Mouse (Mus musculus): ENCODE measurements at regions not wholly inside any gene's neighbourhood (a gene's known extent, or its start where the extent isn't known, plus 50 kb on each side); places are given as distances from the start of the nearest gene placed in this dataset.
A peak's percentile ranks its signal among the peaks of the same experiment; 100 is the strongest.

DNA sequence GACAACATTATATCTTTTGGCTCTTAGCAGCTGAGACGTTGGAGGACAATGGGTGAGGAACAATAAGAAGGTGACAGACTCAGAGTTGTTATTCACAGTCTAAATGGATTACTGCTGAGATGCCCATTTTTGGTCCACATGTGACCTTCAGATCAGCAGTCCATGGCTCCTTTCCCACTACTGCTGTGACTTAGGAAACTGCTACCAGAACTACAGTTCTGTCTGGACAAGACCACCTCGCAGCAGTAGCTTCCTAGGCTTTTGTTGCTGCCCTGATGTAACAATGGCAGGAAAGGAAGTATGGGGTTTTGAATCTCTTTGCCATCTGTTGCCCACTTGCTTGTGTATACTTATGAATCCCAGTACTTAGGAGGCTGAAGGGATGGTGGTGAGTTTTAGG lies 135.6 kb upstream of the Pls3 start:
- H3K4me2 ChIP-seq (ENCODE audit: low read length): no peak overlapping the region
- ATAC-seq (replicated peaks; ENCODE audit: low FRiP score, low read depth) (no peak), DNase-seq (ENCODE audit: low spot score) (no peak)
- H3K4me1 ChIP-seq (replicated peaks; ENCODE audit: insufficient read depth, low read length): no peaks in the 10 kb centered on the region
- no peaks in the 10 kb centered on the region for H3K27me3 ChIP-seq (ENCODE audit: insufficient read depth, low read length)
- H3K4me3 ChIP-seq (replicated peaks; ENCODE audit: low read depth, low read length): no peak overlapping the region
- WGBS: 73% methylated on average over 2 of the region's 2 CpGs
- no peaks in the 10 kb centered on the region for H3K9me3 ChIP-seq (replicated peaks; ENCODE audit: low read length)
- no peak overlapping the region for H3K9ac ChIP-seq (ENCODE audit: low read depth, low read length)
- H3K27ac ChIP-seq: no peak overlapping the region
- no peak for TF ChIP-seq CTCF (IDR thresholded peaks at IDR 0.05; ENCODE audit: low read depth)
- no peaks in the 10 kb centered on the region for H3K36me3 ChIP-seq (ENCODE audit: insufficient read depth, low read length)

DNA sequence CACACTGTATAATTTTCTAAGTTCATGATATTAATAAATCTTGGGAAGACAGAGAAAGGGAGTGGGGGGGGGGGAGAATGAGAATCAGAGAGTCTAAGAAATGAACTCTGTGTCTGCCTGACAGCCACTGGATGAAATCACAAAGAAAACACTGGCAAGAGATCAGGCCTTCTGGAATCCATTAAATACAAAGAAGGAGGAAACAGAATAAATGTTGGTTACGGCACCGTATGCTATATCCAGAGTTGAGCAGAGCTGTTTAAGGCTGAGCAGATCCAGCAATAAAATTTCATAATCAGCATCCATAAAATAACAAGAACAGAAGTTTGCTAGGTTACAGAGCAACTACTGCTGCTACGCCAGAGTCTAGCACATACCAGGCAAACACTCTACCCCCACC lies 103.6 kb upstream of the Pls3 start:
- Histone ChIP-seq H3K9ac (ENCODE audit: low read depth, low read length) (no peak overlapping the region), H3K4me3 (replicated peaks; ENCODE audit: low read depth, low read length) (no peak overlapping the region), H3K4me2 (ENCODE audit: low read length) (no peak overlapping the region), H3K9me3 (replicated peaks; ENCODE audit: low read length) (no peaks in the 10 kb centered on the region), H3K27me3 (ENCODE audit: insufficient read depth, low read length) (no peaks in the 10 kb centered on the region), H3K4me1 (replicated peaks; ENCODE audit: insufficient read depth, low read length) (no peaks in the 10 kb centered on the region), H3K36me3 (ENCODE audit: insufficient read depth, low read length) (no peaks in the 10 kb centered on the region), H3K27ac (no peak overlapping the region)
- no peak for ATAC-seq (replicated peaks; ENCODE audit: low FRiP score, low read depth)
- TF ChIP-seq CTCF (IDR thresholded peaks at IDR 0.05; ENCODE audit: low read depth): no peak
- DNase-seq (ENCODE audit: low spot score): peak; percentile 66
- 49% methylated on average over 3 of the region's 3 CpGs for WGBS

DNA sequence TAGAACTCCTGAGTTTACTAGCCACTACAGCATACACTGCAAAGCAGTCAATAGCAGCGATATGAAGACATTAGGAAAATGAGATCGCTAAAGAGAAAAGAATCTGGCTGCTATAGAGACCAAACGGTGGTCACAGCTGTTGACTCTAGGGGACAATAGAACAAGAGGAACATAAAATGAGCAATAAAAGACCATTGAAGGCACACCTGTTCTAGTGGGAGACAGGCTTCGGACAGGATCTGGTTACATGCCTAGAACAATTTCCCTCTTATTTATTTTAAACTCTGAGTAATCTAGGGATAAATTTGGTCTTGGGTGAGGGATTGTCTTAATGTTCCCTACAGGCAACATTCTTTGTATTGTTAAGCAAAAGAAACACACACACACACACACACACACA lies 99.7 kb upstream of the Pls3 start:
- WGBS: 51% methylated on average over 4 of the region's 4 CpGs
- ATAC-seq (replicated peaks; ENCODE audit: low FRiP score, low read depth) (no peak), DNase-seq (ENCODE audit: low spot score) (peak; percentile 0)
- no peak overlapping the region for H3K4me2 ChIP-seq (ENCODE audit: low read length)
- H3K27me3 ChIP-seq (ENCODE audit: insufficient read depth, low read length): no peaks in the 10 kb centered on the region
- no peaks in the 10 kb centered on the region for H3K4me1 ChIP-seq (replicated peaks; ENCODE audit: insufficient read depth, low read length)
- no peak for TF ChIP-seq CTCF (IDR thresholded peaks at IDR 0.05; ENCODE audit: low read depth)
- no peak overlapping the region for H3K4me3 ChIP-seq (replicated peaks; ENCODE audit: low read depth, low read length)
- H3K9ac ChIP-seq (ENCODE audit: low read depth, low read length): no peak overlapping the region
- no peaks in the 10 kb centered on the region for H3K9me3 ChIP-seq (replicated peaks; ENCODE audit: low read length)
- no peak overlapping the region for H3K27ac ChIP-seq
- no peaks in the 10 kb centered on the region for H3K36me3 ChIP-seq (ENCODE audit: insufficient read depth, low read length)

DNA sequence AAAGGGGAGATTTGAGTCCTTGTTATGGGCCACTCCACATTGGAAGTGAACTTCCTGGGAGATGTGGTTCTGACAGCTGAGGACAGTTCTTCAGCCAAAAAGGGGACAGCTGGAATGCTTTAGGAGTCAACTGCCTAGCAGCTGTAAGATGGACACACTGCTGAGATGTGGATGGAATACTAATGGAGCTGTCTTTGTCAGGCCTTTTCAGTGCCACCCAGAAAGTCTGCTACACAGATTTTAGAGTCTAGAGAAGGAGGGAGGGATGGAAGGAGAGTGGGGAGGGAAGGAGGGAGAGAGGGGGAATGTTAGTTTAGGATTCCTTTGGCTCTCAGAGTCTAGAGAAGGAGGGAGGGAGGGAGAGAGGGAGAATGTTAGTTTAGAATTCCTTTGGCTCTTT lies 74.7 kb upstream of the Pls3 start:
- Histone ChIP-seq H3K27ac (no peak overlapping the region), H3K4me2 (ENCODE audit: low read length) (no peak overlapping the region), H3K4me1 (replicated peaks; ENCODE audit: insufficient read depth, low read length) (no peaks in the 10 kb centered on the region), H3K9ac (ENCODE audit: low read depth, low read length) (no peak overlapping the region), H3K4me3 (replicated peaks; ENCODE audit: low read depth, low read length) (no peak overlapping the region), H3K9me3 (replicated peaks; ENCODE audit: low read length) (no peaks in the 10 kb centered on the region), H3K36me3 (ENCODE audit: insufficient read depth, low read length) (no peaks in the 10 kb centered on the region), H3K27me3 (ENCODE audit: insufficient read depth, low read length) (no peaks in the 10 kb centered on the region)
- DNase-seq (ENCODE audit: low spot score): peak; percentile 7
- no peak for ATAC-seq (replicated peaks; ENCODE audit: low FRiP score, low read depth)
- TF ChIP-seq CTCF (IDR thresholded peaks at IDR 0.05; ENCODE audit: low read depth): no peak

DNA sequence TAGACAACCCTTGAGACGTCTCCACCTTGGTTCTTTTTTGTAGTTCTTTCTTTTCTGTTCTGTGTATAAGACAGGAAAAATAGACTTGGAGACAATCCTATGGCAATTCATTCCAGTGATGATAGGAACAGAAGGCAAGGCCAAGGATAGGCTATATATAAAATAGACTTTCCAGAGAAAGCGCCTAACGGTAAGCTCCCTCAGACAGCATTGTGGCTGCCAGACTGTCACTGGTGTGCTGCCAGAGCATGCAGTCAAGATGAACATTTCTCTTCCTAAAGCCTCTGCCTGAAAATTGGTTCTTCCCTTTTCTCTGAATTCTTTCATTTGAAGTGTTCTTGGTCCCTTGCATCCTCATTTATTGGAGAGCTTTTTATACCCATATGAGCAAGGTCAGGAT lies 53.9 kb upstream of the Pls3 start:
- WGBS: 79% methylated on average over 3 of the region's 3 CpGs
- H3K9ac ChIP-seq (ENCODE audit: low read depth, low read length): no peak overlapping the region
- ATAC-seq (replicated peaks; ENCODE audit: low FRiP score, low read depth) (no peak), DNase-seq (ENCODE audit: low spot score) (no peak)
- H3K4me2 ChIP-seq (ENCODE audit: low read length): no peak overlapping the region
- H3K4me3 ChIP-seq (replicated peaks; ENCODE audit: low read depth, low read length): no peak overlapping the region
- H3K27me3 ChIP-seq (ENCODE audit: insufficient read depth, low read length): no peaks in the 10 kb centered on the region
- TF ChIP-seq CTCF (IDR thresholded peaks at IDR 0.05; ENCODE audit: low read depth): no peak
- H3K9me3 ChIP-seq (replicated peaks; ENCODE audit: low read length): no peaks in the 10 kb centered on the region
- no peaks in the 10 kb centered on the region for H3K36me3 ChIP-seq (ENCODE audit: insufficient read depth, low read length)
- no peak overlapping the region for H3K27ac ChIP-seq
- H3K4me1 ChIP-seq (replicated peaks; ENCODE audit: insufficient read depth, low read length): no peaks in the 10 kb centered on the region

Data from kidney, postnatal 0 days (tissue).